Mouse (Mus musculus) adrenal gland, adult 8-10 months (tissue): Measurements from ENCODE around the gene 1700028J19Rik. TPM values are rescaled to one million over a fixed set of nuclear protein-coding genes. Genes with fewer than 3 reads are reported as not detected.
"Not testable (repeated sequence)": the region's sequence is repeated elsewhere in the genome, so short reads cannot be mapped to it uniquely, and the experiment has no call there.

ENCODE experiments used
- DNase-seq: peaks from one replicate; pipeline ENCODE4 v3.0.0; 2022
- total RNA-seq, 4 experiments: library from RNA; stranded (reverse); gene quantifications; 2 replicates each; pipeline ENCODE4 v1.2.4; 2022

The 1700028J19Rik gene
- total RNA-seq, 4 experiments from 2014 or later: 0.68 to 1.2 (median 0.96) TPM

DNA sequence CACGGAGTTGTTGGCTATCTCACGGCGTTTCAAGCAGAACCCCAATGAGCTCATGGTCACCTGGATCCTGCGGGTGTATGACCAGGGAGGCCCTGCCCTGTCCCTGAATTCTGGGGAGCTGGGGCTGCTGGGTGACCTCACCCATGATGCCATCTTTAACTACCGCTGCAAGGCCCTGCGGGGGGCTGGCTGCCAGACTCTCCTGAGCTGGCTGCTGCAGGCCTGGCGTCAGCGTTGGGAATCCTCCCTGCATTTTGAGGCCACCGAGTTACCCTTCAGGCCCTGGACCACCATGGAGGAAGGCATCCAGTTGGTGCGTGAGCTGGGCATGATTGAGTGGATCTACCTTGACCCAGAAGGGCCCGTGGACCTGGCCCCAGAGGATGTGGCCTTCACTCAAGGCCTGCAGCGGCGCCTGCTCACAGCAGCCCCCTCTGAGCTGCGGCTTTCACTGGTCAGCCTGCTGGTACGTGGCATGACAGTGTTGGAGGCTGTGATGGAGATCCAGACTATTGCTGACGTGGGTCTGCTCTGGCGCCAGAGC, 4.3 kb upstream of the 1700028J19Rik start:
- DNase-seq: peak; percentile 86

DNA sequence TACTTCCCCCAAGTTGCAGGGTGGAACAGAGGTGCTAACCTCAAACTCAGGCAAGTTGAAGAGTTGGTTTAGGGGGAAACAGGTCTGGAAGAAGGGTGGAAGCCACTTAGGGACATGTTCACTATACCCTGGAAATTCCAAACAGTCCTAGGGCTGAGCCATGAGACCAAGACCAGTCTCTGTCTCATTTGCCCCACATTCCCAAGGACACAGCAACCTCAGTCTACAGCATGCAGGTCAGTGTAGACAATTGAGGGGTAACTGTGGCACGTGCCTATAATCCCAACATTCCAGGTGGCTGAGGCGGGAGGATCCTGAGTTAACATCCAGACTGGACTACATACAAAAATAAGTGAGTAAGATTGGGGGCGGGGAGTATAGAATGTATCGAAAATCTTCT, 2.8 kb upstream of the 1700028J19Rik start:
- no peak for DNase-seq

DNA sequence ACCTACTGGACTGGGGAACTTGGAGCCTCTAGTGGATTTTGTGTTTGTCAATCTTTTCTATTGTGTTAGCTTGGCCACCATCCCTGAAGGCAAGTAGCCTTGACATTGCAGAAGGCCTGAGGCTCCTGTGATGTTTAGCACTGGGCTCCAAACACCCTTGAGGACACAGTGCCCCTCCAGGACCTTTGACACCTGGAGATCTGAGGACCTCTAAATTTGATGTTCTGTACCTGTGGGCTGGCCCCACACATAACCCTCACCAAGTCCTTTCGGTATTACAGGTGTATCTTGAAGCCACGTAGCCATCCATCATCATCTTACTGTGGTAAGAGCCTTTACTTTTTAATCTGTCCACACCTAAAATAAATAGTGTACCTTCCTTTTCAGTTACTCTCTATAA, 1.5 kb upstream of the 1700028J19Rik start:
- no peak for DNase-seq

DNA sequence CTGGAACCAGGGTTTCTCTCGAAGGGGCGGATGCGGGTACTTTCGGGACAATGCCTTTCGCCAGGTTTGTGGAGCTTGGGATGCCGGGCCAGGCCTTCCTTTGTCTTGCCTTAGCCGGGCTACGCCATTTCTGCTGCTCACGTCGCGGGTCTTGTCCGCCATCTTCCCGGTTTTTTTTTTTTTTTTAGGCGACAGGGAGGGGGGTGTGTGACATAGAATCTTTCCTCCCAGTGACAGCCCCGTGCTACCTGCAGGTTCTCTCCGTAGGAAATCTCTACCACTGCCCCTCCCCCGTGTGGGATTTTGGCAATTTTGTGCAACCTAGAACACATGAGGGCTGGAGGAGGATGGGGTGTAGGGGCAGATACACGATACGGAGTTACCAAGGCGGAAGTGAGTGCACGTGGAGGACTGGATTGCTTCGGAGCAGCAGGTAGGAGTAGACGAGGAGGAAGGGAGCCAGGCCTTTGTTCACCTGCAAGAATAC, 532 bp upstream of the 1700028J19Rik start:
- peak; percentile 60 for DNase-seq

DNA sequence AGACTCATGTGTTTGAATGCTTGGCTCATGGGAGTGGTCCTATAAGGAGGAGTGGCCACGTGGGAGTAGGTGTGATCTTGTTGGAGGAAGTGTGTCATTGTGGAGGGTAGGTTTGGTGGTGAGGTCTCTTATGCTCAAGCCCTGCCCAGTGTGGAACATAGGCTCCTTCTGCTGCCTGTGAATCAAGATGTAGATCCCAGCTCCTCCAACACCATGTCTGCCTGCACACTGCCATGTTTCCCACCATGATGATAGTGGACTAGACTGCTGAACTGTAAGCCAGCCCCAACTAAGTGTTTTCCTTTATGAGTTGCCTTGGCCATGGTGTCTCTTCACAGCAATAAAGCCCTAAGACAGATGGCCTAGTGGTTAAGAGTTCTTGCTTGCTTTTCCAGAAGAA, 2.4 kb downstream of the 1700028J19Rik start:
- no peak for DNase-seq

DNA sequence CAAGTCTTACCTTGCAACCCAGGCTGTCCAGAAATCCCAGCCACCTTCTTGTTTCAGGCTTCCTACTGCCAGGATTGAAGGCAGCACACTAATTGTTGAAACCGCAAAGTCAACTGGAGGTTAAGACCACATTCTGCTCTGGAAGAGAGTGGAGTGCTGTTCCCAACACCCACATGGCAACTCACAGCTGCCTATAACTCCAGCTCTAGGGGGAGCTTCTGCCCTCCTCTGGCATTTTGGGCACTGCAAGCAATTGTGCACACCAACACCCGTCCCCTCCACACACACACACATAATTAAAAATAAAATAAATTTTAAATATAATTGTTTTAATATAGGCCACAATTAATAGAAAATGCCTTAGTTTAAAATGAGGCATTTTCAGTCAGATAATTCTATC, 5.3 kb downstream of the 1700028J19Rik start:
- no peak for DNase-seq

DNA sequence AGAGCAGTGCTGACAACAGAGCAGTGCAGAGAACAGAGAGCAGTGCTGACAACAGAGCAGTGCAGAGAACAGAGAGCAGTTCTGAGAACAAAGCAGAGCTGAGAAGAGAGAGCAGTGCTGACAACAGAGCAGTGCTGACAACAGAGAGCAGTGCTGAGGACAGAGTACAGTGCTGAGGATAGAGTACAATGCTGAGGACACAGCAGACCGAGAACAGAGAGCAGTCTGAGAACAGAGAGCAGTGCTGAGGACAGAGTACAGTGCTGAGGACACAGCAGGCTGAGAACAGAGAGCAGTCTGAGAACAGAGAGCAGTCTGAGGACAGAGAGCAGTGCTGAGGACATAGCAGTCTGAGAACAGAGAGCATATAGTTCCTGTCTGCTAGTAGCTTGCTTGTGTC, 5.8 kb downstream of the 1700028J19Rik start:
- no peak for DNase-seq

DNA sequence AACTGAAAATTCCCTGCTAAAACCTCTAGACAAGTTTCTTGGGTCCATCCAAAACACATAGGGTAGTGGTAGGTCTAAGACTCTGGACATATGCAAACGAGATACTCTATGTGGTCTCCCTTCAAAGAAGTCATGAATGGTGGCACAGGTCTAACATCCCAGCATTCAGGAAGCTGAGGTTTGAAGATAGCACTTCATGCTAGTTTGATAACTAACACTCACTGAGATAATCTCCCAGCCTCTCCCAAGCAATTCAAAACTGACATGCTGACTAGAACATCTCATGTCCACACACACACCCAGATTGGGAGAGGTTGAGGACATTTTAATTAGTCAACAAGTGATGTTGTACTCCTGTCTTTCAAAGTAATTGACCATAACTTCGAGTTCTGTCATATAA, 6.6 kb downstream of the 1700028J19Rik start:
- no peak for DNase-seq

DNA sequence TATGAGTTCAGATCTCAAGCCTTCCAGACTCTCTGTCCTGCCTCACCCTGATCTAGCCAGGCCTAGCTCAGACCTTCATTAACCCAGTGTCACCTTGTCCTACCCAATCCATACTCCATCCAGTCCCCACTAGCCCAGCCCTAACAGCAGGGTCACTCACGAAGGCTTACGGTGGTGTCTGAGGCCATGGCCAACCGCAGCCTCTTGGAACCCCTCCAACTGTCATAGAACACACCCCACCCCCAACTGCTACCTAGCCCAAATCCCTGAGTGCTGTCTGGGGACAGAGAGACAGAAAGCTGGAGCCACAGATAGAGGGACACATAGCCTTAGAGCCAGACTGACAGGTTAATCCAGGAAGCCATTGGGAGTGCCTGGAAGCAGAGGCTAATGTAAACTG, 10.6 kb downstream of the 1700028J19Rik start, which contains the start of gene Gm36864:
Gene Gm36864 (plus strand): TSS at position 269 of the 400 bp plus-strand sequence.
- DNase-seq: no peak

DNA sequence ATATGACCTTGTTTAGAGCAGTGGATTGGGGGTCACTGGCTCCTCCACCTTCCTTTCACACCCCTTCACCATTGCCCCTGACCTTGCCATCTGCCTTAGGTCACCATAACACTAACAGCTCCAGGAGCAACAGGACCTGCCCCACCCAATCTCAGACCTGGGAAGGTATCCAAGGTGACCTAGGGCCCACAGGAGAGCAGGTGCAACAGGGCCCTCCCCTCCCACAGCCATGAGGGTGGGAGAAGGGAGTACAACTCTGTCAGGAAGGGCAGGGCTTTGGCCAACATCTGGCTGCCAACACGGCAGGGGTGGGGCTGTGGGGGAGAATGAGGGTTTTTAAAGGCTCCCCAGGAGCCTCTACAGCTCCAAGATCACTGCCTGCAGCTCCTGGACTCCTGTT, 21.4 kb downstream of the 1700028J19Rik start, which contains the start of gene Klk1:
Gene Klk1 (plus strand): TSS at position 285 of the 400 bp plus-strand sequence.
- no peak for DNase-seq

DNA sequence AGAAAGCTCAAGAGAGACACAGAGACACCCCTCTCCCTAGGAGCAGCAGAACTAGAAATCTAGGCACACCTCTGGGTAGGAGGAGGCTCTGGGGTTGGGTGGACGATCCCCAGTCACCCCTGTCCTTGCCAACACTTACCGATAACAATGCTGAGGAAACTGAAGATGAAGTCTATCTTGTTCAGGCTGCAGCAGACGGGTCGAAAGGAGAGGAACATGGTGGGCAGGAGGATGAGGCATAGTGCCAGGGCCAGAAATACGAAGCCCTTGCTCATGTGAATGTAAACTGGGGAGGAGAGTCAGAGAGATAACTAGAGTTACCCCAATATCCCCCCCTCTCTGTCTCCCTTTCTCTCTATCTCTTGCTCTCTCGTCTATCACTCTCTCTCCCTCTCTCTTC, 24.2 kb downstream of the 1700028J19Rik start:
- not testable (repeated sequence) for DNase-seq

DNA sequence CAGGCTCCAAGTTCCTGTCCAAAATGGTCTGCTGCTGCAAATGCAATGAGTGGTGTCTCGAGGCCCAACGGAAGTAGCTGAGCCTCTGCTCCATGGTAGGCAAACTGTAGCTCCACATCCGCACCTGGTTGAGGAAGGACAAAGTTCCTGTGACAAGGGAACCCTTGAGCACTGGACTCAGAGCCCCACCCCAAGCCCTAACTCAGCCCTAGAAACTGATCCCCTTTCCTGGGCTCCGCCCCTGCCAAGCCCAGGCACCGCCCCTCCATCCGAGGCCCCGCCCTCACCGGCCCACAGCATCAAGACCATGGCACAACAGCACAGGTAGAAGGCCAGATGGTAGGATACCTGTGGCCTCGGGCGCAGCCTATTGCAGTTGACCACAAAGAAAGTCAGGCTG, 24.9 kb downstream of the 1700028J19Rik start:
- not testable (repeated sequence) for DNase-seq

DNA sequence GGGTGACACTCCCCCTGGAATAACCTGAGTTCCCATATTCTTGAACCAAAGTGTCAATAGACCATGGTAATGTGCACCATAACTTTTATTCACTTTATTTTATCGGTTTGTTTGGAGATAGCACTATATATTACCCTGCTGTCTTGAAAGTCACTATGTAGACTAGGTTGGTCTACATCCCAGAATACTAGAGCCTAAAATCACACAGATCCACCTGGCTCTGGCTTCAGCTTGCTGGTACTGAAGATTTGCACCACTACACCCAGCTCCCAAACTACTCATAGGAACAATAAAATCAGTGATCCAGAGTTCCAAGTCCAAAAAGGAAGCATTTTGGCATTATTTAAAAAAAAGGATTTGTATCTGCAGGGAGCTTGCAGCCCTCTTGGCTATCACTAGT, 30.9 kb downstream of the 1700028J19Rik start, which contains the start of gene Klk1b5:
Gene Klk1b5 (plus strand): TSS at position 301 of the 400 bp plus-strand sequence.
- no peak for DNase-seq

DNA sequence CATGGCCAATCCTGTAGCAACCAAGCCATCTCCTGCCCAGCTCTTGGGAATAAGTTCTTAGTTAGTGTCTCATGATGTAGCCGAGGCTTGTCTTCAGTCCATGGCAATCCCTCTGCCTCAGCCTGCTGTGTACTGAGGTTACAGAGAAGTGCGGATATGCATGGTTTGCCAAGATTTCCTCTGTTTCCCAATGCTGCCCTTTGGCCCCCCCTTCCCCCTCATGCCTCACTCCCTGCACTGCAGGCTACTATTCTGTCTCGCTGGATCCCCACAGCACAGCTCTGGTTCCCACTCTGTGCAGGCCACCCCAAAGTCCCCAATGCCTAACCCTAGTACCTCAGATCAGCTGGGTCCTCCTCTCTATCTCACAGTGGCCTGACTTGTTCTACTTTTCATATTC, 38.2 kb downstream of the 1700028J19Rik start:
- no peak for DNase-seq

DNA sequence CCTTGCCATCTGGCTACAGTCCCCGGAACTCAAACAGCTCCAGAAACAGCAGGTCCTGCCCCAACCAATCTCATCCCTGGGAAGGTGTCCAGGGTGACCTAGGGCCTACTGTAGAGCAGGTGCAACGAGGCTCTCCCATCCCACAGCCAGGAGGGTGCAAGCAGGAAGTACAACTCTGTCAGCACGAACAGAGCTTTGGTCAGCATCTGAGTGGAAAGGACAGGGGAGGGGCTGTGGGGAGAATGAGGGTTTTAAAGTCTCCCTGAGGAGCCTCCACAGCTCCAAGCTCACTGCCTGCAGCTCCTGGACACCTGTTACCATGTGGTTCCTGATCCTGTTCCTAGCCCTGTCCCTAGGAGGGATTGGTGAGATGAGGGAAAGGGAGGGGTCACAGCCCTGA, 39.4 kb downstream of the 1700028J19Rik start, which contains the start of gene Klk1b4:
Gene Klk1b4 (plus strand): TSS at position 301 of the 400 bp plus-strand sequence.
- DNase-seq: not testable (repeated sequence)

DNA sequence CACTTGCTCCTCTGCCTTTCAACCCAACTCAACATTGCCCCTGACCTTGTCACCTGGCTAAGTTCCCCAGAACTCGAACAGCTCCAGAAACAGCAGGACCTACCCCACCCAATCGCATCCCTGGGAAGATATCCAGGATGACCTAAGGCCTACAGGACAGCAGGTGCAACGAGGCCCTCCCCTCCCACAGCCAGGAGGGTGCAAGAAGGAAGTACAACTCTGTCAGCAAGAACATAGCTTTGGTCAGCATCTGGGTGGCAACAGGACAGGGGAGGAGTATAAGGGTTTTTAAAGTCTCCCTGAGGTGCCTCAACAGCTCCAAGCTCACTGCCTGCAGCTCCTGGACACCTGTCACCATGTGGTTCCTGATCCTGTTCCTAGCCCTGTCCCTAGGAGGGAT, 48.6 kb downstream of the 1700028J19Rik start, which contains the start of gene Klk1b3:
Gene Klk1b3 (plus strand): TSS at position 301 of the 400 bp plus-strand sequence.
- DNase-seq: no peak

DNA sequence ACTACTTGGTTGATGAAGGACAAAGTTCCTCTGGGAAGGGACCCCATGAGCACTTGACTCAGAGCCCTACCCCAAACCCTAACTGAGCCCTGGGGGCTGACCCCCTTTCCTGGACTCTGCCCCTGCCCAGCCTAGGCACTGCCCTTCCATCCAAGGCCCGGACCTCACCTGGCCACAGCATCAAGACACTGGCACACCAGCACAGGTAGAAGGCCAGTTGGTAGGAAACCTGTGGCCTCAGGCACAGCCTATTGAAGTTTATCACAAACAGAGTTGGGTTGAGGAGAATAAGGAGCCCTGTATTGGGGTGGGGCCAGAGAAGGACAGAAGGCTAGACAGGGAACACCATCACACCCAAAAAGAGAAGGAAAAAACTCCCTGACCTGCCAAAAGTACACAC, 53.0 kb downstream of the 1700028J19Rik start:
- not testable (repeated sequence) for DNase-seq

DNA sequence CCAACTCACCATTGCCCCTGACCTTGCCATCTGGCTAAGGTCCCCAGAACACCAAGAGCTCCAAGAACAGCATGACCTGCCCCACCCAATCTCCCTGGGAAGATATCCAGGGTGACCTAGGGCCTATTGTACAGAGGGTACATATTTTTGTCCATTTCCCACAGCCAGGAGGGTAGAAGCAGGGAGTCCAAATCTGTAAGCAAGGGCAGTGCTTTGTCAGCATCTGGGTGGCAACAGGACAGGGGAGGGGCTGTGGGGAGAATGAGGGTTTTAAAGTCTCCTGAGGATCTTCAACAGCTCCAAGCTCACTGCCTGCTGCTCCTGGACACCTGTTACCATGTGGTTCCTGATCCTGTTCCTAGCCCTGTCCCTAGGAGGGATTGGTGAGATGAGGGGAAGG, 58.6 kb downstream of the 1700028J19Rik start, which contains the start of gene Klk1b24:
Gene Klk1b24 (plus strand): TSS at position 301 of the 400 bp plus-strand sequence.
- DNase-seq: not testable (repeated sequence)

DNA sequence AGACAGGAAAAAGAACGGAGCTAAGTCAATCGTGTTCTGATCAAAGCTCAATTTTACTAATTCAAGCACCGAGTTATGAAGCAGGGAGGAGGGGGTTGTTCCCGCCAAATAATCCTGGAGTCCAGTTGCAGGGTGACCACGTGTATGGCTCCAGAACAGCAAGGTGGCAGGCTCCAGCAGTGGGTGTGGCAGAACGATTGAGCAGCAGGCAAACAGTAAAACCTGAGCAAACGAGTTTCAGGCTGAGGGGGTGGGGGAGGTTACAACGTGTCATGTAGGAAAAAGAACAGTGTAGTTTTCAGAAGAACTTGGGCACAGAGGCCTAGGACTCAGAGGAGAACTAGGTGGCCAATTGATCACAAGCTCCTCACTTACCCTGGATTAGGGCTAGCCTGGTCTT, 60.0 kb downstream of the 1700028J19Rik start:
- not testable (repeated sequence) for DNase-seq

Other genes with a start within 250 kb of the 1700028J19Rik start
- not detected for gene Klk1b26, start 234.5 kb downstream of the 1700028J19Rik start, total RNA-seq
- not detected for gene Klk1b27, start 194.4 kb downstream of the 1700028J19Rik start, total RNA-seq
- 1 to 10 TPM in 1 of 4 experiments, not detected in 3; 1.1 TPM for gene Klk1b21, start 144.4 kb downstream of the 1700028J19Rik start, total RNA-seq
- not detected for gene Klk1b22, start 134.0 kb downstream of the 1700028J19Rik start, total RNA-seq
- gene Klk1b16, start 109.9 kb downstream of the 1700028J19Rik start, total RNA-seq: not detected
- under 1 TPM in 2 of 4 experiments, not detected in 2; 0.29 to 0.91 TPM for gene Klk1b24, start 58.5 kb downstream of the 1700028J19Rik start, total RNA-seq
- gene Klk1b3, start 48.5 kb downstream of the 1700028J19Rik start, total RNA-seq: not detected
- gene Klk1b4, start 39.3 kb downstream of the 1700028J19Rik start, total RNA-seq: not detected
- gene Klk1b5, start 30.8 kb downstream of the 1700028J19Rik start, total RNA-seq: not detected
- 1 to 10 TPM in 1 of 4 experiments, under 1 TPM in 2, not detected in 1; 0.78 to 1.2 (median 0.89) TPM for gene Klk1, start 21.3 kb downstream of the 1700028J19Rik start, total RNA-seq
- gene Gm36864, start 10.5 kb downstream of the 1700028J19Rik start, total RNA-seq: not detected
- 100 to 1,000 TPM in 3 of 4 experiments, 10 to 100 TPM in 1; 71.9 to 151 (median 133) TPM for gene 2410002F23Rik, start within 50 bp of the 1700028J19Rik start, total RNA-seq
- gene Acp4, start 10.7 kb upstream of the 1700028J19Rik start, total RNA-seq: not detected
- not detected for gene Gm15517, start 14.8 kb upstream of the 1700028J19Rik start, total RNA-seq
- 1 to 10 TPM; 4.1 to 6.0 (median 5.1) TPM for gene Clec11a, start 60.2 kb upstream of the 1700028J19Rik start, total RNA-seq
- 10 to 100 TPM in 3 of 4 experiments, 1 to 10 TPM in 1; 9.3 to 17.6 (median 14.3) TPM for gene Shank1, start 63.6 kb upstream of the 1700028J19Rik start, total RNA-seq
- gene Syt3, start 137.4 kb upstream of the 1700028J19Rik start, total RNA-seq: 10 to 100 TPM in 1 of 4 experiments, 1 to 10 TPM in 3; 4.9 to 11.1 (median 7.6) TPM
- gene 1700008O03Rik, start 139.1 kb upstream of the 1700028J19Rik start, total RNA-seq: 1 to 10 TPM in 3 of 4 experiments, under 1 TPM in 1; 0.73 to 2.2 (median 1.4) TPM
- gene Lrrc4b, start 182.3 kb upstream of the 1700028J19Rik start, total RNA-seq: 10 to 100 TPM in 2 of 4 experiments, 1 to 10 TPM in 2; 6.4 to 15.4 (median 9.8) TPM
- gene Aspdh, start 218.7 kb upstream of the 1700028J19Rik start, total RNA-seq: 1 to 10 TPM in 3 of 4 experiments, under 1 TPM in 1; 0.73 to 2.0 (median 1.4) TPM
- 10 to 100 TPM; 43.7 to 56.5 (median 46.9) TPM for gene Josd2, start 221.3 kb upstream of the 1700028J19Rik start, total RNA-seq
- gene Emc10, start 249.8 kb upstream of the 1700028J19Rik start, total RNA-seq: 100 to 1,000 TPM in 3 of 4 experiments, 10 to 100 TPM in 1; 99.0 to 119 (median 110) TPM
- gene Fam71e1, start 249.9 kb upstream of the 1700028J19Rik start, total RNA-seq: 10 to 100 TPM in 3 of 4 experiments, 1 to 10 TPM in 1; 10.0 to 15.5 (median 13.0) TPM